In the genomic region with DNA sequence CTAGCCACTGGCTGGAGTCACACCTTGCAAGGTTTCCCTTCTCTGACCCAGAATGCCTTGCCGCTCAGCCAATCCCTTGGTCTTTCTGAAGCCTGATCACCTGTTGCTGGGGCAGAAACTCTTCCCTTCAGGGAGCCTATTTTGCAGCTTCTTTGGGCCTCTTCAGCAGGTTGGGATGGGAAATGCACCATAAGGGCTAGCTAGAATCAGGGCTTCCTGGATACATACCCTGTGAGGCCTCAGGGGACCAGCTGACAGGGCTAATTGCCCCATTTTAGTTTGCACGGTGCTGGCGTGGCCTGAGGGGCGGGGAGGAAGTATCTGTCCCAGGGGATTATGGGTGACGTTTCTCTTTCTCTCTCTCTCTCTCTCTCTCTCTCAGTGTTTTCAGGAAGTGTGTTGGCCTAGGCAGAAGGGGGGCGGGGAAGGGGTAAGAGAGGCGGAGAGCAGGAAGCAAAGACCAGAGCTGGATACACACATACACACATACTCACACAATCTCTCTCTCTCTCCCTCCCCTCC, we compare ENCODE assay signal across 8 mouse cellular contexts. TPM values are rescaled to one million over a fixed set of nuclear protein-coding genes. Genes with fewer than 3 reads are reported as not detected.
DNase-seq lines count a peak whose midpoint lies in the region; ATAC-seq lines count a peak whose summit lies in the region.

No protein-coding gene starts in this region.

- intact Hi-C loops in left cerebral cortex, postnatal 4 days (cut with DNase I): loop anchor here (10.0 kb wide), 1 partner anchor 453 kb away; no protein-coding TSS in a partner anchor
- intact Hi-C loops in heart, postnatal 14 days (cut with DNase I): loop anchor here (10.0 kb wide), 1 partner anchor 393 kb away; no protein-coding TSS in a partner anchor

- H3K4me3 ChIP-seq in forebrain, embryonic 10.5 days: peak overlapping the region; percentile 29; the same call in 1 of the 2 replicates

- ATAC-seq in megakaryocyte progenitor cell, adult 5-6 weeks (replicated peaks; ENCODE audit: poor library complexity): peak; percentile 81

- 24% methylated on average over 7 of the region's 7 CpGs for WGBS in forebrain, embryonic 10.5 days

- H3K27me3 ChIP-seq in forebrain, embryonic 10.5 days (ENCODE audit: poor library complexity, severe bottlenecking): no peaks in the 10 kb centered on the region

- DNase-seq in left cerebral cortex, postnatal 4 days: peak; percentile 24
- no peak for DNase-seq in left cerebral cortex, adult 9 months (ENCODE audit: low spot score in 2 of 2)
- no peak for DNase-seq in forebrain, embryonic 10.5 days (ENCODE audit: extremely low spot score, low spot score)
- DNase-seq in heart, postnatal 14 days: peak; percentile 73 to 82
- DNase-seq in kidney, postnatal 36 days: peak; percentile 84 to 85
- DNase-seq in spleen, postnatal 10 days (ENCODE audit: low spot score in 2 of 2): peak; percentile 57 to 82
- DNase-seq in cerebellum, postnatal 4 days (ENCODE audit: low spot score in 2 of 2): no peak

- no peaks in the 10 kb centered on the region for H3K9me3 ChIP-seq in forebrain, embryonic 10.5 days

- H3K36me3 ChIP-seq in forebrain, embryonic 10.5 days (replicated peaks): no peaks in the 10 kb centered on the region

- H3K27ac ChIP-seq in forebrain, embryonic 10.5 days: peak overlapping the region; percentile 68

- peaks cover 31% of the 10 kb centered on the region for H3K4me1 ChIP-seq in forebrain, embryonic 10.5 days

RNA-seq across cellular contexts. Expression of a gene that starts 29.9 kb away (rescaled TPM):
- 10 to 100 TPM; 21.1 to 21.9 TPM for total RNA-seq in left cerebral cortex, postnatal 4 days (2021)
- 11.7 and 12.9 TPM in 2 replicates for polyA plus RNA-seq in forebrain, embryonic 10.5 days (2016; fragmentation: Nextera tagmentation; extraction: Ambion mirVana)
- 10 to 100 TPM; 38.6 to 41.8 TPM for total RNA-seq in heart, postnatal 14 days (2021)
- total RNA-seq in megakaryocyte progenitor cell, adult 5-6 weeks (2015): 34.3 and 41.2 TPM in 2 replicates
- total RNA-seq in megakaryocyte progenitor cell, adult 5-6 weeks (2017): 63.1 and 89.4 TPM in 2 replicates

RNA-seq across cellular contexts. Expression of a gene that starts 32.9 kb away (rescaled TPM):
- total RNA-seq in left cerebral cortex, postnatal 4 days (2021): 1 to 10 TPM in 1 of 2 experiments, not detected in 1; 6.6 TPM
- polyA plus RNA-seq in forebrain, embryonic 10.5 days (2016; fragmentation: Nextera tagmentation; extraction: Ambion mirVana): not detected in 2 replicates
- total RNA-seq in heart, postnatal 14 days (2021): not detected
- total RNA-seq in megakaryocyte progenitor cell, adult 5-6 weeks (2015): not detected in 2 replicates
- not detected in 2 replicates for total RNA-seq in megakaryocyte progenitor cell, adult 5-6 weeks (2017)

RNA-seq across cellular contexts. Expression of a gene that starts 43.7 kb away (rescaled TPM):
- 100 to 1,000 TPM; 173 to 179 TPM for total RNA-seq in left cerebral cortex, postnatal 4 days (2021)
- polyA plus RNA-seq in forebrain, embryonic 10.5 days (2016; fragmentation: Nextera tagmentation; extraction: Ambion mirVana): 16.2 and 16.3 TPM in 2 replicates
- 10 to 100 TPM; 72.2 to 78.0 TPM for total RNA-seq in heart, postnatal 14 days (2021)
- total RNA-seq in megakaryocyte progenitor cell, adult 5-6 weeks (2015): 24.1 and 25.6 TPM in 2 replicates
- 30.8 and 30.9 TPM in 2 replicates for total RNA-seq in megakaryocyte progenitor cell, adult 5-6 weeks (2017)

Comparison
In these comparisons a context has a peak if more than half of its experiments do, and no peak if none do; other contexts are left out.
1. DNase-seq: peak in left cerebral cortex, postnatal 4 days (single experiment), heart, postnatal 14 days (2 of 2), kidney, postnatal 36 days (2 of 2) and spleen, postnatal 10 days (2 of 2); none in left cerebral cortex, adult 9 months (0 of 2), forebrain, embryonic 10.5 days (single experiment) and cerebellum, postnatal 4 days (0 of 2).